Mouse (Mus musculus): Measurements from ENCODE around the gene Mrpl38. TPM values are rescaled to one million over a fixed set of nuclear protein-coding genes. Genes with fewer than 3 reads are reported as not detected.
"Not testable (repeated sequence)": the region's sequence is repeated elsewhere in the genome, so short reads cannot be mapped to it uniquely, and the experiment has no call there.

Gene Mrpl38
- polyA plus RNA-seq, 1 experiment from 2014 or later = 110 TPM

- Histone ChIP-seq H3K4me3 (ENCODE audit: low read length) (no peak overlapping the region), H3K4me1 (ENCODE audit: control insufficient read depth, insufficient read depth, low read length) (peaks cover 29% of the 10 kb centered on the region), H3K27me3 (replicated peaks; ENCODE audit: control insufficient read depth, insufficient read depth, low read length) (no peaks in the 10 kb centered on the region), H3K4me2 (ENCODE audit: low read depth, low read length) (no peak overlapping the region), H3K9me3 (ENCODE audit: control insufficient read depth, low read length) (no peaks in the 10 kb centered on the region), H3K9ac (ENCODE audit: low read depth, low read length) (no peak overlapping the region), H3K27ac (ENCODE audit: low read length) (no peak overlapping the region), H3K36me3 (ENCODE audit: control insufficient read depth, insufficient read depth, low read length) (peaks cover 28% of the 10 kb centered on the region)
- no peak for ATAC-seq
- WGBS = 94% methylated on average over 15 of the region's 15 CpGs
Observed at GRCm38 (mm10) chr11:116126261-116126660, 12.4 kb downstream of the Mrpl38 start.

DNA sequence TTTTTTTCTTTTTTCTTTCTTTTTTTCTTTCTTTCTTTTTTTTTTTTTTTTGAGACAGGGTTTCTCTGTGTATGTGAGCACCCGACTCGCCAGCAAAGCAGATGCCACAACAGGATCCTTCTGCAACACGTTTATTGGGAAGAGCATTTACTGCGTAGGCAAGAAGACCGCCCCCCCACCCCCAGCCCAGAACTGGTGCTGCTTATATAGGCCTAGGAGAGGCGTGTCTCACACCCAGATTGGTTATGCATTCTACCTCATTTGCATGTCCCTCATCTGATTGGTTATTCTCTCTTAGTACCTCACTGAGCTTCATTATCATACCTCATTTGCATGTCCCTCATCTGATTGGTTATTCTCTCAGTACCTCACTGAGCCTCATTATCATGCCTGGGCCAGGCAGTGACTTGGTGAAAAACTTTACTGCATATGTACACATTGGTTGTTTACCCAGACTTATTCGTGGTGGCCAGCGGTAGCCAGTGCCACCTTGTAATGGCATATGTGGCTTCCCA lies 16.9 kb downstream of the Mrpl38 start:
- not testable (repeated sequence) for H3K4me1 ChIP-seq (ENCODE audit: control insufficient read depth, insufficient read depth, low read length); ATAC-seq; H3K27ac ChIP-seq (ENCODE audit: low read length); H3K9ac ChIP-seq (ENCODE audit: low read depth, low read length); H3K9me3 ChIP-seq (ENCODE audit: control insufficient read depth, low read length); H3K27me3 ChIP-seq (replicated peaks; ENCODE audit: control insufficient read depth, insufficient read depth, low read length); H3K4me2 ChIP-seq (ENCODE audit: low read depth, low read length); H3K4me3 ChIP-seq (ENCODE audit: low read length)
- WGBS = 90% methylated on average over 8 of the region's 8 CpGs
- peaks cover 28% of the 10 kb centered on the region for H3K36me3 ChIP-seq (ENCODE audit: control insufficient read depth, insufficient read depth, low read length)

- Histone ChIP-seq H3K9ac (ENCODE audit: low read depth, low read length) (no peak overlapping the region), H3K4me1 (ENCODE audit: control insufficient read depth, insufficient read depth, low read length) (no peaks in the 10 kb centered on the region), H3K36me3 (ENCODE audit: control insufficient read depth, insufficient read depth, low read length) (peaks cover 8% of the 10 kb centered on the region; the same call in 1 of the 2 replicates), H3K4me2 (ENCODE audit: low read depth, low read length) (no peak overlapping the region), H3K4me3 (ENCODE audit: low read length) (no peak overlapping the region), H3K27me3 (replicated peaks; ENCODE audit: control insufficient read depth, insufficient read depth, low read length) (no peaks in the 10 kb centered on the region), H3K9me3 (ENCODE audit: control insufficient read depth, low read length) (no peaks in the 10 kb centered on the region), H3K27ac (ENCODE audit: low read length) (no peak overlapping the region)
- ATAC-seq = no peak
Observed at GRCm38 (mm10) chr11:116117819-116118218, 20.8 kb downstream of the Mrpl38 start.

DNA sequence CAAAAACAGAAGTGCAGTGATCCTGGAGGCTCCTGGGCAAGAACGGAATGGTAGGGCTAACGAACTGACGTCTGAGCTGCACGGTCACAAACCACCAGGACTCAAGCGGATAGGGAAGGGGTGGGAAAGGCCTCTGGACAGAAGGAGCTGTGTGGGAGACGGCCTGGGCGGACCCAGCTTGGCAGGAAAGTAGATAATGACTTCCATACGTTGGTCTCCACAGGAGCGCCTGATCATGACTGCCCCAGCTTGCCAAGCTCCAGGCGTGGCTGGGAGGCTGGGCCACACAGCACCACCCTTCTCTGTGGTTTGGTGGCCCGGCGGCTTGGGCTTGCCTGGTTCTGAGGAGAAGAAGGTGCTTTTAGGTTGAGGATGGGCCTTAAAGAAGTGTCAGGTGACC lies 21.4 kb downstream of the Mrpl38 start:
- no peak overlapping the region for H3K27ac ChIP-seq (ENCODE audit: low read length)
- H3K4me2 ChIP-seq (ENCODE audit: low read depth, low read length) = no peak overlapping the region
- ATAC-seq = no peak
- no peaks in the 10 kb centered on the region for H3K9me3 ChIP-seq (ENCODE audit: control insufficient read depth, low read length)
- H3K36me3 ChIP-seq (ENCODE audit: control insufficient read depth, insufficient read depth, low read length) = 0 out of 2 replicates have a peak, but pooled peaks cover 3% of the 10 kb centered on the region
- H3K4me3 ChIP-seq (ENCODE audit: low read length) = no peak overlapping the region
- 79% methylated on average over 12 of the region's 12 CpGs for WGBS
- no peak overlapping the region for H3K9ac ChIP-seq (ENCODE audit: low read depth, low read length)
- no peaks in the 10 kb centered on the region for H3K27me3 ChIP-seq (replicated peaks; ENCODE audit: control insufficient read depth, insufficient read depth, low read length)
- no peaks in the 10 kb centered on the region for H3K4me1 ChIP-seq (ENCODE audit: control insufficient read depth, insufficient read depth, low read length)

GRCm38 (mm10) chr11:116111611-116112203 lies 27.0 kb downstream of the Mrpl38 start:
- H3K27ac ChIP-seq (ENCODE audit: low read length) = no peak overlapping the region
- H3K4me2 ChIP-seq (ENCODE audit: low read depth, low read length) = no peak overlapping the region
- H3K9me3 ChIP-seq (ENCODE audit: control insufficient read depth, low read length) = no peaks in the 10 kb centered on the region
- H3K4me1 ChIP-seq (ENCODE audit: control insufficient read depth, insufficient read depth, low read length) = peaks cover 36% of the 10 kb centered on the region
- no peak overlapping the region for H3K4me3 ChIP-seq (ENCODE audit: low read length)
- no peaks in the 10 kb centered on the region for H3K36me3 ChIP-seq (ENCODE audit: control insufficient read depth, insufficient read depth, low read length)
- H3K27me3 ChIP-seq (replicated peaks; ENCODE audit: control insufficient read depth, insufficient read depth, low read length) = peaks cover 35% of the 10 kb centered on the region; the same call in 1 of the 2 replicates
- no peak overlapping the region for H3K9ac ChIP-seq (ENCODE audit: low read depth, low read length)
- ATAC-seq = no peak
- WGBS = 89% methylated on average over 19 of the region's 19 CpGs

DNA sequence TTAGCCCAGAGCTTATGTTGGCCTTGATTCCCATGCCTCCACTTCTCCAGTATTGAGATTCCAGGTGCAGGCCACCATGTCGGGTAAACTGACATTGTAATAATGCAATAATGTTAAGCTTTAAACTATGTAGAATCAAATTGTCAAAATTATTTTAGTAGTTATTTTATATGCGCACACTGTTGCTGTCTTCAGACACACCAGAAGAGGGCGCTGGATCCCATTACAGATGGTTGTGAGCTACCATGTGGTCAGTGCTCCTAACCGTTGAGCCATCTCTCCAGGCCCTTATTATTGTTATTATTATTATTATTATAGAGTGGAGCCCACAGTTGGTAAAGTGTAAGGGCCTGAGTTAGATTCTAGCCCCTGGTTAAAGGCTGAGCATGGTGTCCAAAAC lies 27.6 kb downstream of the Mrpl38 start:
- ATAC-seq = no peak
- no peak overlapping the region for H3K27ac ChIP-seq (ENCODE audit: low read length)
- H3K4me3 ChIP-seq (ENCODE audit: low read length) = no peak overlapping the region

GRCm38 (mm10) chr11:116110540-116110939 lies 28.1 kb downstream of the Mrpl38 start:
- Histone ChIP-seq H3K4me1 (ENCODE audit: control insufficient read depth, insufficient read depth, low read length) (peaks cover 46% of the 10 kb centered on the region), H3K9ac (ENCODE audit: low read depth, low read length) (peak overlapping the region; percentile 75), H3K36me3 (ENCODE audit: control insufficient read depth, insufficient read depth, low read length) (no peaks in the 10 kb centered on the region), H3K27me3 (replicated peaks; ENCODE audit: control insufficient read depth, insufficient read depth, low read length) (peaks cover 35% of the 10 kb centered on the region; the same call in 1 of the 2 replicates), H3K4me2 (ENCODE audit: low read depth, low read length) (peak overlapping the region; percentile 81), H3K27ac (ENCODE audit: low read length) (peak overlapping the region; percentile 51; the same call in 1 of the 2 replicates), H3K9me3 (ENCODE audit: control insufficient read depth, low read length) (no peaks in the 10 kb centered on the region), H3K4me3 (ENCODE audit: low read length) (peak overlapping the region; percentile 63)
- no peak for ATAC-seq
- 22% methylated on average over 10 of the region's 10 CpGs for WGBS

More for the DNA sequence above, 27.6 kb downstream of the Mrpl38 start:
- Histone ChIP-seq H3K4me1 (ENCODE audit: control insufficient read depth, insufficient read depth, low read length) (peaks cover 42% of the 10 kb centered on the region), H3K9me3 (ENCODE audit: control insufficient read depth, low read length) (no peaks in the 10 kb centered on the region), H3K36me3 (ENCODE audit: control insufficient read depth, insufficient read depth, low read length) (no peaks in the 10 kb centered on the region), H3K4me2 (ENCODE audit: low read depth, low read length) (no peak overlapping the region), H3K27me3 (replicated peaks; ENCODE audit: control insufficient read depth, insufficient read depth, low read length) (peaks cover 35% of the 10 kb centered on the region; the same call in 1 of the 2 replicates), H3K9ac (ENCODE audit: low read depth, low read length) (no peak overlapping the region)
- 82% methylated on average over 4 of the region's 4 CpGs for WGBS

DNA sequence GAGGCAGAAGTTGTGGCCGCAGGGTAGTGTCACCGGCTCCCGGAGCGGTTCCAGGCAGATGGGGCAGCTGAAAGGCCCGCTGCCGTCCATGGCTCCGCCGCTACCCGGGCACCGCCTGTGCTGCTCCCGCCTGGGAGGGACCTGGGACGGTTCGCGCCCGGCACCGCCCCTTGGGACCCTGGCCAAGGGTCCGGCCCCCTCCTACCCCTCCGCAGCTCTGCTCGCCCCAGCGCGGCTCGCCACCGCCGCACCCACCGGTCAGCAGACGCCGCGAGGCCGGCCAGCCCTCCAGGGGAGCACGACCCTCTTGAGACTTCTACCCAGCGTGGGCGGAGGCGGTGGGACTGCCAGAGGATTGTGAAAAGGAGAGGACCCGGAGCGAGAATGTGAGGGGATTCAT lies 28.5 kb downstream of the Mrpl38 start:
- Histone ChIP-seq H3K27ac (ENCODE audit: low read length) (peak overlapping the region; percentile 51), H3K4me3 (ENCODE audit: low read length) (peak overlapping the region; percentile 63), H3K9me3 (ENCODE audit: control insufficient read depth, low read length) (no peaks in the 10 kb centered on the region), H3K36me3 (ENCODE audit: control insufficient read depth, insufficient read depth, low read length) (no peaks in the 10 kb centered on the region), H3K27me3 (replicated peaks; ENCODE audit: control insufficient read depth, insufficient read depth, low read length) (peaks cover 35% of the 10 kb centered on the region; the same call in 1 of the 2 replicates), H3K4me2 (ENCODE audit: low read depth, low read length) (peak overlapping the region; percentile 81), H3K9ac (ENCODE audit: low read depth, low read length) (peak overlapping the region; percentile 75), H3K4me1 (ENCODE audit: control insufficient read depth, insufficient read depth, low read length) (peaks cover 46% of the 10 kb centered on the region)
- 2% methylated on average over 29 of the region's 35 CpGs for WGBS
- ATAC-seq = peak; percentile 69

GRCm38 (mm10) chr11:116109441-116110081 lies 29.1 kb downstream of the Mrpl38 start:
- ATAC-seq = peak; percentile 36; the same call in 1 of the 2 replicates
- Histone ChIP-seq H3K4me3 (ENCODE audit: low read length) (peak overlapping the region; percentile 63), H3K36me3 (ENCODE audit: control insufficient read depth, insufficient read depth, low read length) (no peaks in the 10 kb centered on the region), H3K4me1 (ENCODE audit: control insufficient read depth, insufficient read depth, low read length) (peaks cover 48% of the 10 kb centered on the region), H3K27me3 (replicated peaks; ENCODE audit: control insufficient read depth, insufficient read depth, low read length) (peaks cover 35% of the 10 kb centered on the region; the same call in 1 of the 2 replicates), H3K27ac (ENCODE audit: low read length) (peak overlapping the region; percentile 51), H3K4me2 (ENCODE audit: low read depth, low read length) (peak overlapping the region; percentile 81), H3K9me3 (ENCODE audit: control insufficient read depth, low read length) (no peaks in the 10 kb centered on the region), H3K9ac (ENCODE audit: low read depth, low read length) (peak overlapping the region; percentile 75)
- WGBS = 1% methylated on average over 68 of the region's 70 CpGs
